Mouse (Mus musculus): ENCODE results near the gene Supt4a. TPM values are rescaled to one million over a fixed set of nuclear protein-coding genes. Genes with fewer than 3 reads are reported as not detected.

The Supt4a gene
- polyA plus RNA-seq, 1 experiment = 73.4 TPM

DNA sequence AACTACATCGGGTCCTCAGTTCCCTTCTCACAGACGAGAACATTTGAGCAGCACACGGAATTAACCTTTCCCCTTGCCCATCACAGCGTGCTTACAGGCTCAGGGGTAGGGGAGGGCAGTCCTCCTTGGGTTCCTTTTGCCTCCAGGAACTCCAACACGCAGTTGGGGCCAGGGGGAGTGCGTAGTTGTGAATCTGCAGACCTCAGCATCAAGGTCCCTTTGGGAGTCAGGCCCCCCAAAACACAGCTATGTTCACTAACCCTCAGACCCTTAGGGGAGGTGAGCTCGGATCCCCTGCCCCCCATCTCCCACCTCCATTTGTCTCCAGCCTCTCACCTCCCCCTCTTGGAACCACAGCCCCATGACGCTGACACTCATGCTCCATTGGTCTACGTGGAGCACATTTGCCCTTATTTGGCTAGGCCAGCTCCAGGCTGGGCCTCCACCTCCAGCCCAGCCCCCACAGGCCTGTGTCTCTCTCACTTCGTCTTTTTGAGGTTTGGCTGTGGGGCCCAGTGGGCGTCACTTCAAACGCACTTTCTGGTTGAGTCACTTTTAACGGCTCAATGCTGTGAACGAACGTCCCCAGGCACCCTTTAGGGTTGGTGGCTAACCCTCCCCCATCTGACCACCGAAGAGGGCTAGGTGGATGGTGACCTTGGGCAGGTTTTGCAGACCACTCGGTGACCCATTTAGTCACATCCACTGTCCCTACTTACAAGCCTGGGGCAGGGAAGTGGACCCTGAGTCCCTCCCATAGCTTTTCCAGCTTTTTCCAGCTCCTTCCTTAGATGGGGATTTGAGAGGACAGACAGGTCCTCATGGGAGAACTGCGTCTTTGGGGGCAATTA lies 12.1 kb downstream of the Supt4a start:
- WGBS = 39% methylated on average over 18 of the region's 18 CpGs
- no peak for DNase-seq
- H3K4me1 ChIP-seq (ENCODE audit: control insufficient read depth, insufficient read depth, low read length) = 0 out of 2 replicates have a peak, but pooled peaks cover 2% of the 10 kb centered on the region
- peak overlapping the region; percentile 26 for H3K4me3 ChIP-seq (replicated peaks; ENCODE audit: extremely low read depth, low read depth, low read length)
- TF ChIP-seq CTCF (IDR thresholded peaks at IDR 0.05; ENCODE audit: insufficient read depth, low read length) (no peak), POLR2A (IDR thresholded peaks at IDR 0.05; ENCODE audit: borderline replicate concordance, extremely low read depth, low read depth, low read length) (peak; percentile 36; the same call in 1 of the 2 replicates)

DNA sequence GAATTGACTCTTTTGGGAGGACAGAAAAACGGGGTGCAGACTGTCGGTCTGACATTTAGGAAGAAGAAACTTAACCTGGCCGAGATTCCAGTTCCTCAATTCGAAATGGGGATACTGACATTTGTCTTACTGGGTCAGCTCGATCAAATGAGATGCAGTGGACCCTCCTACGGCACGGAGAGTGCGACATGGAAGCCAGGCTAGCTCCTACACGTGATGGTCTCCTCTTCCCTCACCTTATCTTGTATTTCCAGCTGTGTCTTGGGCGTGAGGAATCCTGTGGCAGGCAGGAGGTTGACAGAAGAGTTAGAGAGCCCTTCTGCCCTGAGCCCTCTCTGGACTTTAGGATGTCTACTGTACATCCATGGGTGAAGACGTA lies 12.7 kb downstream of the Supt4a start:
- H3K4me3 ChIP-seq (replicated peaks; ENCODE audit: extremely low read depth, low read depth, low read length) = peak overlapping the region; percentile 6
- TF ChIP-seq POLR2A (IDR thresholded peaks at IDR 0.05; ENCODE audit: borderline replicate concordance, extremely low read depth, low read depth, low read length) (no peak), CTCF (IDR thresholded peaks at IDR 0.05; ENCODE audit: insufficient read depth, low read length) (no peak)
- WGBS = 66% methylated on average over 11 of the region's 11 CpGs

DNA sequence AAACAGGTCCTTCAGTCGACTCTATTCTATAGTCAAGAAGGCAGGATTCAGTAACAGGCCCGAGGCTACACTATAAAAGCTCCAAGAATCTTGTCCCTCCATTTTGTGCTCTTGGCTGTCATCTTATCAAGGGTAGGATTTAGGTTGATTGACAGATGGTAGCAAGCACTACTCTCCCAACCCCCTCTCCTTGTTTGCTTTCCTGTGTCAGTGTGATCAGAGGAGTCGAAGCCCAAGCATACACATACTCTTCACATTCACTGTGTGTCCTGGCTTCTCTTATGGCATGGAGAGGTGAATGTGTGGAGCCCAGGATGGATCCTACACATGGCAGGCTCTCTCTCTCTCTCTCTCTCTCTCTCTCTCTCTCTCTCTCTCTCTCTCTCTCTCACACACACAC lies 13.2 kb downstream of the Supt4a start:
- DNase-seq = no peak
- TF ChIP-seq POLR2A (IDR thresholded peaks at IDR 0.05; ENCODE audit: borderline replicate concordance, extremely low read depth, low read depth, low read length) (no peak), CTCF (IDR thresholded peaks at IDR 0.05; ENCODE audit: insufficient read depth, low read length) (no peak)
- no peak overlapping the region for H3K4me3 ChIP-seq (replicated peaks; ENCODE audit: extremely low read depth, low read depth, low read length)
- 56% methylated on average over 3 of the region's 3 CpGs for WGBS
- H3K4me1 ChIP-seq (ENCODE audit: control insufficient read depth, insufficient read depth, low read length) = 0 out of 2 replicates have a peak, but pooled peaks cover 2% of the 10 kb centered on the region

More for the DNA sequence above, 12.7 kb downstream of the Supt4a start:
- no peak for DNase-seq
- 0 out of 2 replicates have a peak, but pooled peaks cover 2% of the 10 kb centered on the region for H3K4me1 ChIP-seq (ENCODE audit: control insufficient read depth, insufficient read depth, low read length)

DNA sequence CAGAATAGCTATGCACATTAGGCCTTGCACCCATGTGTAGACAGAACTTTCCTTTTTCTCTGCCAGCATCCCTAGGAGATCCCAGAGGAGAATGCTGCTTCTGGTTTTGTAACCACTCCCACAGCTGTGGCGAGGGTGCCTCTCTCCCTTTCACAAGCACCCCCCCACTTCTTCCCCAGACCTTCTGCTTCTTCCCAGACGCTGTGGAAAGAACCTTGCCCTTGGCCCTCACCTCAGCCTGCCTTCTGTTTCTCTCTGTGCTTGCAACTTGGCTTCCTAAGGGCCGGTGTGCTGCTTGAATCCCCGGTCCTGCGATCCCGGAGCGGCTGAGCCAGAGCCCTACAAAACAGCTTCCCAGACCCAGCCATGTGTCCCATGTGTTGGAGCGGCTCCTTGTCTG lies 13.7 kb downstream of the Supt4a start:
- TF ChIP-seq POLR2A (IDR thresholded peaks at IDR 0.05; ENCODE audit: borderline replicate concordance, extremely low read depth, low read depth, low read length) (no peak), CTCF (IDR thresholded peaks at IDR 0.05; ENCODE audit: insufficient read depth, low read length) (no peak)
- 0 out of 2 replicates have a peak, but pooled peaks cover 2% of the 10 kb centered on the region for H3K4me1 ChIP-seq (ENCODE audit: control insufficient read depth, insufficient read depth, low read length)
- H3K4me3 ChIP-seq (replicated peaks; ENCODE audit: extremely low read depth, low read depth, low read length) = peak overlapping the region; percentile 36
- no peak for DNase-seq
- 64% methylated on average over 8 of the region's 8 CpGs for WGBS

DNA sequence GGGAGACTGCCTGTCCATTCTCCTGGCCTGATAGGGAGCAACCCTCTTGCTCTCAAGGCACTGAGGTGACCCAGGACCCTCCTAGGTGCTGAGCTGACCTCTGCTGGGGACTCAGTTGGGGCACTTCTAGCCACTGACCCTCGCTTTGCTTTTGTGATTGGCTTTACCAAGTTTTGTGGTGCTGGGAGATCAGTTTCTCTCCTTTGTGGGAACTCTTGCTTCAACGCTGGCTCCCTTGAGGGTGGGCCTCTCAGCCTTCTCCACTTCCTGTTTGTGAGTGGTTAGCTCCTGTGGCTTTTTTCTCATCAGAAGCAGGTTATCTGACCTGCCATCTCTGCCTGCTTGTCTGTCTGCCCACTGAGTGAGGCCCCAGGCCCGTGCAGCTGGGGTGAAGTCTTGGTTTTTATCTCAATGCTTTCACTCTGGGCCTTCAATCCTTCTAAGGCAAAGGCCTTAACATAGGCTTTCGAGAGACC lies 14.2 kb downstream of the Supt4a start:
- WGBS = 39% methylated on average over 4 of the region's 4 CpGs

DNA sequence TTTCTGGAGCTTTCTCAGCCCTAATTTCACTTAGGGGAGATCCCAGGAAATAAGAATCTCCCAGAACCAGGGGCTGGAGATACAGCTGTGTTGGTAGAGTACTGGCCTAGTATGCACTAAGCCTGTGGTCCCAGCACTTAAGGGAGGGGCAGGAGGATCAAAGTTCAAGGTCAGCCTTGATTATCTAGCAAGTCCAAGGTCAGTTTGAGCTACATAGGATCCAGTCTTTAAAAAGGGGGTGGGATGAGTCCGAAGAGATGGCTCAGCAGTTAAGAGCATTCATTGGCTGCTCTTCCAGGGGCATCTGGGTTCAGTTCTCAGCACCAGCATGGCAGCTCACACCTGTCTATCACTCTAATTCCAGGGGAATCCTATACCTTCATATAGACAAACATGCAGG lies 15.0 kb downstream of the Supt4a start:
- Histone ChIP-seq H3K4me1 (ENCODE audit: control insufficient read depth, insufficient read depth, low read length) (0 out of 2 replicates have a peak, but pooled peaks cover 2% of the 10 kb centered on the region), H3K4me3 (replicated peaks; ENCODE audit: extremely low read depth, low read depth, low read length) (no peak overlapping the region)
- no peak for DNase-seq
- WGBS = 77% methylated on average over 1 of the region's 1 CpGs
- TF ChIP-seq POLR2A (IDR thresholded peaks at IDR 0.05; ENCODE audit: borderline replicate concordance, extremely low read depth, low read depth, low read length) (no peak), CTCF (IDR thresholded peaks at IDR 0.05; ENCODE audit: insufficient read depth, low read length) (no peak)

More for the DNA sequence above, 14.2 kb downstream of the Supt4a start:
- H3K4me3 ChIP-seq (replicated peaks; ENCODE audit: extremely low read depth, low read depth, low read length) = peak overlapping the region; percentile 36
- no peak for TF ChIP-seq CTCF (IDR thresholded peaks at IDR 0.05; ENCODE audit: insufficient read depth, low read length)
- no peak for TF ChIP-seq POLR2A (IDR thresholded peaks at IDR 0.05; ENCODE audit: borderline replicate concordance, extremely low read depth, low read depth, low read length)
- DNase-seq = no peak
- H3K4me1 ChIP-seq (ENCODE audit: control insufficient read depth, insufficient read depth, low read length) = 0 out of 2 replicates have a peak, but pooled peaks cover 2% of the 10 kb centered on the region

DNA sequence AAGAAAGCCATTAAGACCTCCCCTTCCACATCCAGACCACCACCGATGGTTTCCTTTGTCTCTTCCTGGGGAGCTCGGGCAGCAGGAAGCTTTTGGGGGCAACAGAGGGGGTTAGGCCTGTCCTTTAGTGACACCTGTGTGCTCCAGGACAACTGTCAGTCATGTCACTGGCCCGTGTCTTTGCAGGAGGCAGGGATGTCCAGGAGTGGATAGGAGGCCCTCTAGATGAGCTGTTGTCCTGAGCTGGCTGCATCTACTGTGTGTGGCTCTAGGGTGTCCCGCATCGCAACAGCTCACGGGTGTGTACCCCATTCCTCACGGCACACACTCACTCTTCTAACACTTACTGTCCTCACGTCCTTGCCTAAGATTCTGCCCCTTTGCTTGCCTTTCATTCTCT lies 15.9 kb downstream of the Supt4a start:
- no peak overlapping the region for H3K4me3 ChIP-seq (replicated peaks; ENCODE audit: extremely low read depth, low read depth, low read length)
- TF ChIP-seq CTCF (IDR thresholded peaks at IDR 0.05; ENCODE audit: insufficient read depth, low read length) (no peak), POLR2A (IDR thresholded peaks at IDR 0.05; ENCODE audit: borderline replicate concordance, extremely low read depth, low read depth, low read length) (no peak)
- DNase-seq = no peak
- 68% methylated on average over 8 of the region's 8 CpGs for WGBS
- 0 out of 2 replicates have a peak, but pooled peaks cover 2% of the 10 kb centered on the region for H3K4me1 ChIP-seq (ENCODE audit: control insufficient read depth, insufficient read depth, low read length)

DNA sequence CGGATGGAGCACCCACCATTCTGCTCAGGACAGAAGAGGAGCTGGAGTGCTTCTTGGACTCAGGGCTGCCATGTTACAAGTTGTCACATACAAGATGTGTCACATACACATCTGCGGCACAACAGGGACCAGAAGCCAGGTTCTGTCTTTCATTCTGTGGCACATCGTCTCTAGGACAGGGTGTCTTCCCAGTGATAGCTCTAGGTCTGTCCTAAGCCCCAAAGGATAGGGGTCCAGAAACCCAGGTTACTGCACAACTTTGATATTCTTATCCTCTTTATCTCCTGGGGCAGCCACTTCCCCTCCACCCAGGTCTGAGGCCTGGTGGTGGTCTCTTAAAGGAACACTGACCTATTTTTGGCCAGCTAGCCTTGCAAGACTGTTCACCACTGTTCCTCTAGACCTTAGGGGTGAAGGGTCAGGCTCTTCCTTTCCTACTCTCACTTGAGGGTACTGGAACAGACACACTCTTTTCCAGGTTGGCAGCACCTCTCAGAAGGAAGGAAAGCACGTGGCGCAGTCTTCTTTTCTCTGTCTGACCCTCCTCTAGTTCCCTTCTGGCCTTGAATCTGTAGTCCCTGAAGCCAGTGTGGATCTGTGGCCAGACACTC lies 16.6 kb downstream of the Supt4a start:
- Histone ChIP-seq H3K4me1 (ENCODE audit: control insufficient read depth, insufficient read depth, low read length) (0 out of 2 replicates have a peak, but pooled peaks cover 2% of the 10 kb centered on the region), H3K4me3 (replicated peaks; ENCODE audit: extremely low read depth, low read depth, low read length) (no peak overlapping the region)
- TF ChIP-seq CTCF (IDR thresholded peaks at IDR 0.05; ENCODE audit: insufficient read depth, low read length) (no peak), POLR2A (IDR thresholded peaks at IDR 0.05; ENCODE audit: borderline replicate concordance, extremely low read depth, low read depth, low read length) (no peak)
- DNase-seq = no peak
- 78% methylated on average over 5 of the region's 5 CpGs for WGBS

DNA sequence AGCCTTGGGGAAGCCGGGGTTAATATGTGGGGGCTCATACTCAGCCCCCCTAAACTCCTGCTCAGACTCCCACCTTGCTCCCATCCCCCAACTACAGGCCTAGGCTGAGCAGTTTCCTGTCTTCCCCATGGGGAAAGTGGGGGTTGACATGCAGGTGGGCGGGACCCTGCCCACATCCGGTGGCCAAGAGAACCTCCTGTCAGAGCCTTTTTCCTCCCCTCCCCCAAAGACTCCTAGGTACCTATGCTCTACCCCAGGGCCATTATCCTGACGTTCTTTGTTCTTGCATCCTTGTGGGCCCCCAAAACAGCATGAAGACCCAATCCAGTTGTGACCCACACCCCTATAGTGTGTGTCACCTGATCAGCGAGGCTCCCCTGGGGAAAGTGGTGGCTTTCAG lies 17.3 kb downstream of the Supt4a start:
- H3K4me3 ChIP-seq (replicated peaks; ENCODE audit: extremely low read depth, low read depth, low read length) = peak overlapping the region; percentile 54
- no peak for DNase-seq

More for the DNA sequence above, 17.3 kb downstream of the Supt4a start:
- WGBS = 50% methylated on average over 5 of the region's 5 CpGs
- 0 out of 2 replicates have a peak, but pooled peaks cover 2% of the 10 kb centered on the region for H3K4me1 ChIP-seq (ENCODE audit: control insufficient read depth, insufficient read depth, low read length)
- TF ChIP-seq POLR2A (IDR thresholded peaks at IDR 0.05; ENCODE audit: borderline replicate concordance, extremely low read depth, low read depth, low read length) = no peak
- TF ChIP-seq CTCF (IDR thresholded peaks at IDR 0.05; ENCODE audit: insufficient read depth, low read length) = no peak
